Mouse (Mus musculus): Measurements from ENCODE around the gene Ccdc194.

Gene Ccdc194

GRCm38 (mm10) chr8:71525226-71526050 lies at the start of gene Ccdc194:
TSS of gene Ccdc194 (minus strand) at chr8:71525711.
- DNase-seq, result no peak

GRCm38 (mm10) chr8:71575020-71575419 lies 49.5 kb upstream of the Ccdc194 start:
- DNase-seq, result no peak

GRCm38 (mm10) chr8:71574426-71574825 lies 48.9 kb upstream of the Ccdc194 start:
- peak; percentile 29 for DNase-seq

GRCm38 (mm10) chr8:71572847-71573633 lies 47.5 kb upstream of the Ccdc194 start:
- DNase-seq, result peak; percentile 94

- DNase-seq, result peak; percentile 14
These were observed 46.6 kb upstream of the Ccdc194 start for GRCm38 (mm10) chr8:71572077-71572476.

- peak; percentile 97 for DNase-seq
These were observed 44.9 kb upstream of the Ccdc194 start for GRCm38 (mm10) chr8:71570291-71570954.

- DNase-seq, result peak; percentile 96
These were observed 44.1 kb upstream of the Ccdc194 start for GRCm38 (mm10) chr8:71569366-71570290.

GRCm38 (mm10) chr8:71568941-71569340 lies 43.4 kb upstream of the Ccdc194 start:
- no peak for DNase-seq

- peak; percentile 60 for DNase-seq
These were observed 43.0 kb upstream of the Ccdc194 start, which contains the start of gene Slc27a1 for GRCm38 (mm10) chr8:71568387-71568937. TSS of gene Slc27a1 (plus strand) at chr8:71568882.

- DNase-seq, result no peak
These were observed 42.1 kb upstream of the Ccdc194 start for GRCm38 (mm10) chr8:71567587-71567986.

GRCm38 (mm10) chr8:71566501-71566900 lies 41.0 kb upstream of the Ccdc194 start, which contains the start of gene Nxnl1:
TSS of gene Nxnl1 (minus strand) at chr8:71566601.
- DNase-seq, result no peak

GRCm38 (mm10) chr8:71563992-71564391 lies 38.5 kb upstream of the Ccdc194 start:
- no peak for DNase-seq

GRCm38 (mm10) chr8:71562751-71563150 lies 37.2 kb upstream of the Ccdc194 start:
- peak; percentile 79 for DNase-seq

- DNase-seq, result peak; percentile 90
These were observed 35.9 kb upstream of the Ccdc194 start for GRCm38 (mm10) chr8:71561401-71561800.

GRCm38 (mm10) chr8:71560765-71561164 lies 35.3 kb upstream of the Ccdc194 start:
- DNase-seq, result no peak

GRCm38 (mm10) chr8:71560071-71560470 lies 34.6 kb upstream of the Ccdc194 start:
- DNase-seq, result no peak

- DNase-seq, result peak; percentile 71
These were observed 33.6 kb upstream of the Ccdc194 start for GRCm38 (mm10) chr8:71558958-71559690.

GRCm38 (mm10) chr8:71558071-71558957 lies 32.8 kb upstream of the Ccdc194 start, which contains the start of gene Tmem221:
TSS of gene Tmem221 (minus strand) at chr8:71558871.
- DNase-seq, result peak; percentile 15

- DNase-seq, result no peak
These were observed 29.1 kb upstream of the Ccdc194 start for GRCm38 (mm10) chr8:71554644-71555043.

- DNase-seq, result no peak
These were observed 28.5 kb upstream of the Ccdc194 start for GRCm38 (mm10) chr8:71554001-71554400.

All from retina, postnatal 1 day (tissue).